Mouse (Mus musculus): Measurements from ENCODE around the gene Clec18a. TPM values are rescaled to one million over a fixed set of nuclear protein-coding genes. Genes with fewer than 3 reads are reported as not detected.
A peak's percentile ranks its signal among the peaks of the same experiment; 100 is the strongest.
"Not testable (repeated sequence)": the region's sequence is repeated elsewhere in the genome, so short reads cannot be mapped to it uniquely, and the experiment has no call there.

Clec18a gene
- polyA plus RNA-seq, 1 experiment from 2014 or later, result 1.4 TPM

- WGBS, result 77% methylated on average over 3 of the region's 3 CpGs
Measured at GRCm38 (mm10) chr8:111075926-111076325, 16.3 kb downstream of the Clec18a start.

DNA sequence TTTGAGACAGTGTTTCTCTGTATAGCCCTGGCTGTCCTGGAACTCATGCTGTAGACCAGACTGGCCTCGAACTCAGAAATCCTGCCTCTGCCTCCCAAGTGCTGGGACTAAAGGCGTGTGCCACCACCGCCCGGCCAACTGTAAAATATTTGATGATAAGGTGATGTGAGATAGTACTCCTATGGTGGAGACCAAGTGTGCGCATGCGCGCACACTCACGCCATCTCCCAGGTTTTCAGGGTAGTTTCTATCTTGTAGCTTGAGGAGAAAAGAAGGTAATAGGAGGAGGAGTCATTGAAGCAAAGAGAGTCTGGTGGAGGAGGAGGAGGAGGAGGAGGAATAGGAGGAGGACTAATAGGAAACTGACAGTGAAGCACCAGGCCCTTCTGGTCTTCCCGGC lies 23.6 kb downstream of the Clec18a start:
- H3K9ac ChIP-seq; ATAC-seq (ENCODE audit: low FRiP score); H3K4me1 ChIP-seq (replicated peaks); H3K27me3 ChIP-seq; H3K36me3 ChIP-seq; H3K9me3 ChIP-seq; H3K4me3 ChIP-seq; H3K27ac ChIP-seq; H3K4me2 ChIP-seq: not testable (repeated sequence)
- WGBS, result 89% methylated on average over 9 of the region's 9 CpGs

More at GRCm38 (mm10) chr8:111075926-111076325, 16.3 kb downstream of the Clec18a start:
- no peaks in the 10 kb centered on the region for H3K9me3 ChIP-seq
- H3K4me1 ChIP-seq (replicated peaks), result no peaks in the 10 kb centered on the region
- H3K9ac ChIP-seq, result no peak overlapping the region
- ATAC-seq (ENCODE audit: low FRiP score), result no peak
- H3K4me3 ChIP-seq, result no peak overlapping the region
- no peak overlapping the region for H3K27ac ChIP-seq
- H3K4me2 ChIP-seq, result no peak overlapping the region
- no peaks in the 10 kb centered on the region for H3K27me3 ChIP-seq
- no peaks in the 10 kb centered on the region for H3K36me3 ChIP-seq

DNA sequence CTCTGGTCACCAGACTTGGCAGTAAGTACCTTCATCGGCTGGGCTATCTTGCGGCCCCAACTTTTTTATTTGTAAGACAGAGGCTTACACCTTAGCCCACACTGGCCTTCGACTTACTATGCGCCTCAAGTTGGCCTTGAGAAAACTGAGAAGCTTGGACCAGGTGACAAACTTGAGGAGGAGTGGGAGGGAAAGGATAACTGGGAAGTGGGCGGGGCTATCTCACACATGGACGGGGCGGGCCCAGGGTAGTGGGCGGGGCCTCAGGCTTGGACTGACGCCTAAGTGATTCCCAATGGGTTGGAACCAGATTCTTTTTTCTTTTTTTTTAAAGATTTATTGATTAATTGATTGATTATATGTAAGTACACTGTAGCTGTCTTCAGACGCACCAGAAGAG lies 24.8 kb downstream of the Clec18a start:
- Histone ChIP-seq H3K4me3 (no peak overlapping the region), H3K4me1 (replicated peaks) (peaks cover 7% of the 10 kb centered on the region; the same call in 1 of the 2 replicates), H3K9me3 (no peaks in the 10 kb centered on the region), H3K4me2 (no peak overlapping the region), H3K27ac (no peak overlapping the region), H3K36me3 (no peaks in the 10 kb centered on the region), H3K27me3 (peaks cover 4% of the 10 kb centered on the region; the same call in 1 of the 2 replicates), H3K9ac (no peak overlapping the region)
- ATAC-seq (ENCODE audit: low FRiP score), result no peak
- 28% methylated on average over 10 of the region's 10 CpGs for WGBS

DNA sequence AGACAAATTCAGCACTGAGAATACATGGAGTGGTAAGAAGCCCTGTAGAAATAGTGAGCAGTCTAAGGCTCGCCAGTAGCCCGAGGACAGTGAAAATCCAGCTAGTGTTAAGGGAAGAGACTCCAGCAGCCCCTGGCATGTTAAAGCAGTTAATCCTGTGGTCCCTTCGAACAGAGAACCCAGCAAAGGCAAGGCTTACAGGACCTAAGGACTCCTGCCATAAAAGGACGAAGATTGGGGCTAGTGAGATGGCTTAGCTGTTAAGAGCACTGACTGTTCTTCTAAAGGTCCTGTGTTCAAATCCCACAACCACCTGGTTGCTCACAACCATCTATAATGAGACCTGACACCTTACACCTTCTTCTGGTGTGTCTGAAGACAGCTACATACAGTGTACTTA lies 25.9 kb downstream of the Clec18a start:
- Histone ChIP-seq H3K4me3 (no peak overlapping the region), H3K9me3 (no peaks in the 10 kb centered on the region), H3K4me1 (replicated peaks) (peaks cover 10% of the 10 kb centered on the region), H3K4me2 (no peak overlapping the region), H3K9ac (no peak overlapping the region), H3K27me3 (peaks cover 4% of the 10 kb centered on the region; the same call in 1 of the 2 replicates), H3K36me3 (no peaks in the 10 kb centered on the region), H3K27ac (no peak overlapping the region)
- ATAC-seq (ENCODE audit: low FRiP score), result no peak
- 73% methylated on average over 4 of the region's 4 CpGs for WGBS

GRCm38 (mm10) chr8:111062893-111063292 lies 29.3 kb downstream of the Clec18a start:
- Histone ChIP-seq H3K4me2 (peak overlapping the region; percentile 77), H3K4me1 (replicated peaks) (peaks cover 24% of the 10 kb centered on the region), H3K9ac (no peak overlapping the region), H3K27ac (no peak overlapping the region), H3K9me3 (no peaks in the 10 kb centered on the region), H3K4me3 (peak overlapping the region; percentile 71; the same call in 1 of the 2 replicates), H3K27me3 (peaks cover 4% of the 10 kb centered on the region; the same call in 1 of the 2 replicates), H3K36me3 (peaks cover 5% of the 10 kb centered on the region; the same call in 1 of the 2 replicates)
- 45% methylated on average over 2 of the region's 2 CpGs for WGBS
- ATAC-seq (ENCODE audit: low FRiP score), result no peak

- Histone ChIP-seq H3K4me3 (peak overlapping the region; percentile 71), H3K27ac (peak overlapping the region; percentile 87), H3K36me3 (peaks cover 8% of the 10 kb centered on the region; the same call in 1 of the 2 replicates), H3K4me2 (peak overlapping the region; percentile 77), H3K9ac (peak overlapping the region; percentile 80), H3K4me1 (replicated peaks) (peaks cover 30% of the 10 kb centered on the region), H3K27me3 (peaks cover 4% of the 10 kb centered on the region; the same call in 1 of the 2 replicates), H3K9me3 (no peaks in the 10 kb centered on the region)
- peak; percentile 90 for ATAC-seq (ENCODE audit: low FRiP score)
- WGBS, result under 1% methylated on average over 27 of the region's 27 CpGs
Measured at GRCm38 (mm10) chr8:111062072-111062757, 30.0 kb downstream of the Clec18a start.

- H3K27ac ChIP-seq, result peak overlapping the region; percentile 87
- H3K9ac ChIP-seq, result peak overlapping the region; percentile 80
- no peaks in the 10 kb centered on the region; the same call in 1 of the 2 replicates for H3K27me3 ChIP-seq
- peaks cover 8% of the 10 kb centered on the region; the same call in 1 of the 2 replicates for H3K36me3 ChIP-seq
- WGBS, result under 1% methylated on average over 14 of the region's 14 CpGs
- H3K4me2 ChIP-seq, result peak overlapping the region; percentile 77
- peak; percentile 14; the same call in 1 of the 2 replicates for ATAC-seq (ENCODE audit: low FRiP score)
- peak overlapping the region; percentile 71 for H3K4me3 ChIP-seq
- no peaks in the 10 kb centered on the region for H3K9me3 ChIP-seq
- H3K4me1 ChIP-seq (replicated peaks), result peaks cover 36% of the 10 kb centered on the region
Measured at GRCm38 (mm10) chr8:111061688-111062071, 30.5 kb downstream of the Clec18a start.

GRCm38 (mm10) chr8:111058946-111059572 lies 33.2 kb downstream of the Clec18a start:
- H3K9ac ChIP-seq, result no peak overlapping the region
- peaks cover 23% of the 10 kb centered on the region for H3K36me3 ChIP-seq
- H3K27ac ChIP-seq, result no peak overlapping the region
- no peak overlapping the region for H3K4me3 ChIP-seq
- no peak overlapping the region for H3K4me2 ChIP-seq
- H3K4me1 ChIP-seq (replicated peaks), result peaks cover 36% of the 10 kb centered on the region
- H3K9me3 ChIP-seq, result no peaks in the 10 kb centered on the region
- 73% methylated on average over 2 of the region's 2 CpGs for WGBS
- H3K27me3 ChIP-seq, result no peaks in the 10 kb centered on the region
- no peak for ATAC-seq (ENCODE audit: low FRiP score)

DNA sequence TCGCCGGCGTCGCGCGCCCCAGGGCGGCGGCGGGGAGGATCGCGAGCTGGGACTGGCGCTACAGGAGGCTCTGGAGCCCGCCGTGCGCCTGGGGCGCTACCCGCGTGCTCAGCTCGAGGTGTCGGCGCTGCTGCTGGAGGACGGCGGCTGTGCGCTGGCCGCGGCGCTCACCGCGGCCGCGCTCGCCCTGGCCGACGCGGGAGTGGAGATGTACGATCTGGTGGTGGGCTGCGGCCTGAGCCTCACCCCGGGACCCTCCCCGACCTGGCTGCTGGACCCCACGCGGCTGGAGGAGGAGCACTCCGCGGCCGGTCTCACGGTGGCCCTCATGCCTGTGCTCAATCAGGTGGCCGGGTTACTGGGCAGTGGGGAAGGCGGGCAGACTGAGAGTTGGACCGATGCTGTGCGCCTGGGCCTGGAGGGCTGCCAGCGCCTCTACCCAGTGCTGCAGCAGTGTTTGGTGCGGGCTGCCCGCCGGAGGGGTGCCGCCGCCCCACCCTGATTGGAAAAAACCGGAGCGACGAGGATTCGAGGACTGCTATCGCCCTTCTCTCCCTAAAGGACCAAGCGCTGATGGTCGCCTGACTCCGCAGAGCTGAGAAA lies 35.4 kb downstream of the Clec18a start:
- peak; percentile 57; the same call in 1 of the 2 replicates for ATAC-seq (ENCODE audit: low FRiP score)
- peak overlapping the region; percentile 93 for H3K9ac ChIP-seq

DNA sequence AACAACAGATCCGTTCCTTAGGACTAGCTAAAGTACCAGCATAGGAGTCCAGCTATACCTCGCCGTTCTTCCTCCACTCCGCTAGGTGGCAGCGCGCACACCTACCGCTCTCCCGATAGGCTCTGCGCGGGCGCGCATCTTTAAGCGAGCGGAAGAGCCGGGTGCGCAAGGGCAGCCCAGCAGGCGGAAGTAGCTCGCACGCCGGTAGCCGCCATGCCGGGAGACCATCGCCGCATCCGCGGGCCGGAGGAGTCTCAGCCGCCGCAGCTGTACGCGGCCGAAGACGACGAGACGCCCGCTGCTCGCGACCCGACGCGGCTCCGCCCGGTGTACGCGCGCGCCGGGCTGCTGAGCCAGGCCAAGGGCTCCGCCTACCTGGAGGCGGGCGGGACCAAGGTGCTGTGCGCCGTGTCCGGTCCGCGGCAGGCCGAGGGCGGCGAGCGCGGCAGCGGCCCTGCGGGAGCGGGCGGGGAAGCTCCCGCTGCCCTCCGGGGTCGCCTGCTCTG lies 36.0 kb downstream of the Clec18a start, which contains the start of gene Exosc6:
Gene Exosc6 (plus strand): TSS at position 182 of the 506 bp plus-strand sequence.
- Histone ChIP-seq H3K4me3 (peak within 1 kb of the TSS; percentile 98), H3K9ac (peak within 1 kb of the TSS; percentile 93), H3K4me2 (peak within 1 kb of the TSS; percentile 100), H3K4me1 (replicated peaks) (peaks cover 25% of the 10 kb centered on the region), H3K27me3 (no peaks in the 10 kb centered on the region), H3K9me3 (no peaks in the 10 kb centered on the region), H3K27ac (peak within 1 kb of the TSS; percentile 83), H3K36me3 (peaks cover 52% of the 10 kb centered on the region)
- ATAC-seq (ENCODE audit: low FRiP score), result peak; percentile 92
- under 1% methylated on average over 68 of the region's 68 CpGs for WGBS

More for the DNA sequence above, 35.4 kb downstream of the Clec18a start:
- Histone ChIP-seq H3K27ac (peak overlapping the region; percentile 83), H3K9me3 (no peaks in the 10 kb centered on the region), H3K4me1 (replicated peaks) (peaks cover 29% of the 10 kb centered on the region), H3K4me2 (peak overlapping the region; percentile 100), H3K4me3 (peak overlapping the region; percentile 98), H3K36me3 (peaks cover 46% of the 10 kb centered on the region), H3K27me3 (no peaks in the 10 kb centered on the region)
- under 1% methylated on average over 47 of the region's 63 CpGs for WGBS

DNA sequence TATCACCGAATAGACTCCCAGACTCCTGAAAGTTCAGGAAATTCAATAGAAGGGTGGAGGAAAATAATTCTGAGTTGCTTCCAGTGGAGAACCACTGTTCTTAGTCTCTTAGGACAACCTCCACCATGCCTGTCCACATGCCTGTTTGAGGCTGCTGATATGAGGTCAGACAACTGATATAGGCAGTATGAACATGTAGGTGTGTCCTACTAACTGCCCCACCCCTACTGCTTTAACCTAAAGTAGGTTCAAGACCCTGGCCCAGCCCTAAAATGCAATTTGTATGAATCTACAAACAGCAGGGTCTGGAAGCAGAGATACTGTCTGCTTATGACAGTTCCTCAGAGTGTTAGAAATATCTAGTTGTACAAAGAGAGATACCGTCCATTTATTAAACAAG lies 36.6 kb downstream of the Clec18a start:
- no peak overlapping the region for H3K4me2 ChIP-seq

More for the DNA sequence above, 36.6 kb downstream of the Clec18a start:
- 70% methylated on average over 2 of the region's 2 CpGs for WGBS
- Histone ChIP-seq H3K4me3 (no peak overlapping the region), H3K27me3 (no peaks in the 10 kb centered on the region), H3K4me1 (replicated peaks) (peaks cover 19% of the 10 kb centered on the region), H3K9ac (no peak overlapping the region), H3K9me3 (no peaks in the 10 kb centered on the region), H3K27ac (no peak overlapping the region), H3K36me3 (peaks cover 57% of the 10 kb centered on the region)
- 0 out of 2 replicates have a peak, but pooled peaks have one; percentile 16 for ATAC-seq (ENCODE audit: low FRiP score)
